Mouse (Mus musculus) small intestine, adult 2 months (tissue): ENCODE results near the gene Myt1l.

Source experiments
- CTCF ChIP-seq: fragments of 200-500 bp; IDR thresholded peaks from 2 replicates; pipeline ENCODE4 v1.5.1; 2012; ENCODE audit warnings: low read depth, mild to moderate bottlenecking, control low read depth, inconsistent platforms, low read length, moderate library complexity, mixed read lengths; ENCODE audit not compliant: insufficient replicate concordance, insufficient read length; ENCODE audit errors: extremely low read depth
- POLR2A ChIP-seq: fragments of 200-500 bp; IDR thresholded peaks from 2 replicates; pipeline ENCODE4 v1.6.1; 2012; ENCODE audit warnings: low read depth, mild to moderate bottlenecking, control low read depth, inconsistent platforms, low read length, moderate library complexity

GRCm38 (mm10) chr12:29644091-29644490 is 115.9 kb downstream of the Myt1l start:
- no peak for TF ChIP-seq POLR2A
- TF ChIP-seq CTCF = no peak
